Mouse (Mus musculus): ENCODE measurements around the gene Cnih1. TPM values are rescaled to one million over a fixed set of nuclear protein-coding genes. Genes with fewer than 3 reads are reported as not detected.

Gene Cnih1
- polyA plus RNA-seq, 1 experiment from 2014 or later = 178 TPM

GRCm38 (mm10) chr14:46785247-46785646 is 3.0 kb downstream of the Cnih1 start:
- Histone ChIP-seq H3K27me3 (no peaks in the 10 kb centered on the region), H3K4me1 (peaks cover 15% of the 10 kb centered on the region), H3K36me3 (peaks cover 27% of the 10 kb centered on the region), H3K9me3 (no peaks in the 10 kb centered on the region), H3K4me3 (no peak overlapping the region), H3K27ac (replicated peaks) (no peak overlapping the region), H3K4me2 (replicated peaks) (no peak overlapping the region), H3K9ac (replicated peaks) (no peak overlapping the region)
- WGBS = 91% methylated on average over 5 of the region's 5 CpGs
- no peak for ATAC-seq (ENCODE audit: low FRiP score, low read depth)

DNA sequence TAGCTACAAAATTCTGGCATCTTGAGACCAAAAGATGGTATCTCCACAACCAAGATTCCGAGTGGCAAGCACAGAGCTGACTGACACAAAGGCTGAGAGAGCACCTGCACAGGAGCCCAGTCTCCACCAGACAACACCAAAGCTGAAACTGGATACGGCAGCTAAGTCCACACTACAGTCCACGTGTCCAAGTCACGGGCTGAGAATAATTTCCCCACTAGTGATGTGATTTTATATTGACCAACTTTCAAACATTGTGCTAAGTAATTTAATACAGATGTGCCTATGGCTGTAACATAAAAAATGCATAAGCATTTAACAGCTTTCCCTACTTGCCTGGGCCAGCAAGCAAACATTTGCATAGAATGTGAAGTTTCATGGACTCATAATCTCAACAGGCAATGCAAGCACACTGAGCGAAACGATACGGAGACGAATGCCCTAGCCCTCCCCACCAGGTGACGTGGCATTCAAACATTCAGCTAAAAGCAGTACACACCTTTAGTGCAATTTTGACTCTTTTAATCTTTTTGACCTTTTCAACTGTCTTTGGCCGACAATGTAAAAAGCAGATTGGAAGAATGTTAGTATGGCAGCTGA is 4.8 kb downstream of the Cnih1 start:
- ATAC-seq (ENCODE audit: low FRiP score, low read depth) = no peak
- no peaks in the 10 kb centered on the region for H3K27me3 ChIP-seq
- peaks cover 15% of the 10 kb centered on the region for H3K4me1 ChIP-seq
- H3K27ac ChIP-seq (replicated peaks) = no peak overlapping the region
- H3K4me2 ChIP-seq (replicated peaks) = no peak overlapping the region
- no peak overlapping the region for H3K9ac ChIP-seq (replicated peaks)
- WGBS = 90% methylated on average over 10 of the region's 10 CpGs
- H3K4me3 ChIP-seq = no peak overlapping the region
- peaks cover 6% of the 10 kb centered on the region; the same call in 1 of the 2 replicates for H3K9me3 ChIP-seq
- H3K36me3 ChIP-seq = peaks cover 45% of the 10 kb centered on the region

GRCm38 (mm10) chr14:46782187-46782828 is 5.9 kb downstream of the Cnih1 start:
- ATAC-seq (ENCODE audit: low FRiP score, low read depth) = no peak
- 91% methylated on average over 8 of the region's 8 CpGs for WGBS

GRCm38 (mm10) chr14:46781086-46781485 is 7.1 kb downstream of the Cnih1 start:
- Histone ChIP-seq H3K4me2 (replicated peaks) (no peak overlapping the region), H3K4me3 (no peak overlapping the region), H3K9me3 (peaks cover 6% of the 10 kb centered on the region; the same call in 1 of the 2 replicates), H3K9ac (replicated peaks) (no peak overlapping the region), H3K27ac (replicated peaks) (no peak overlapping the region), H3K36me3 (peaks cover 66% of the 10 kb centered on the region), H3K27me3 (no peaks in the 10 kb centered on the region), H3K4me1 (peaks cover 4% of the 10 kb centered on the region)
- WGBS = 98% methylated on average over 7 of the region's 7 CpGs
- ATAC-seq (ENCODE audit: low FRiP score, low read depth) = no peak

More at GRCm38 (mm10) chr14:46782187-46782828, 5.9 kb downstream of the Cnih1 start:
- Histone ChIP-seq H3K27ac (replicated peaks) (no peak overlapping the region), H3K4me2 (replicated peaks) (no peak overlapping the region), H3K4me1 (peaks cover 14% of the 10 kb centered on the region), H3K4me3 (no peak overlapping the region), H3K27me3 (no peaks in the 10 kb centered on the region), H3K9ac (replicated peaks) (no peak overlapping the region), H3K9me3 (peaks cover 6% of the 10 kb centered on the region; the same call in 1 of the 2 replicates), H3K36me3 (peaks cover 54% of the 10 kb centered on the region)

DNA sequence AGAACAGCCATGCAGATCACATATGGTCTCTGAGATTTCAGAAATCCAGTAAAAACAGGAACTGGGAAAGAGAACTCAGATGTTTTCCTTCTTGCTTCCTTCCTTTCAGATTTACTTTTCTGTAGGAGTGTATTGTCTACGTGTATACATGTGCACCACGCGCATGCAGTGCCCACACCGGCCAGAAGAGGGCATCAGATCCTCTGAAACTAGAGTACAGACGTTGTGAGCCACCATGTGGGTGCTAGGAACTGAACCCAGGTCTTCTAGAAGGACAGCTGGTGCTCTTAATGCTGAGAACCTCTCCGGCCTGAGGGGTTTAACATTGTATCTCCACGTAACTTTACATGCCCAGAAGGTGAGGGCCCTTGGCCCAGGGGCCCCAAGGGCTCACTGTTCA is 9.0 kb downstream of the Cnih1 start:
- Histone ChIP-seq H3K4me3 (no peak overlapping the region), H3K4me2 (replicated peaks) (no peak overlapping the region), H3K9me3 (peaks cover 6% of the 10 kb centered on the region; the same call in 1 of the 2 replicates), H3K36me3 (peaks cover 71% of the 10 kb centered on the region), H3K9ac (replicated peaks) (no peak overlapping the region), H3K27ac (replicated peaks) (no peak overlapping the region), H3K4me1 (no peaks in the 10 kb centered on the region), H3K27me3 (no peaks in the 10 kb centered on the region)
- ATAC-seq (ENCODE audit: low FRiP score, low read depth) = no peak
- WGBS = 93% methylated on average over 7 of the region's 7 CpGs

DNA sequence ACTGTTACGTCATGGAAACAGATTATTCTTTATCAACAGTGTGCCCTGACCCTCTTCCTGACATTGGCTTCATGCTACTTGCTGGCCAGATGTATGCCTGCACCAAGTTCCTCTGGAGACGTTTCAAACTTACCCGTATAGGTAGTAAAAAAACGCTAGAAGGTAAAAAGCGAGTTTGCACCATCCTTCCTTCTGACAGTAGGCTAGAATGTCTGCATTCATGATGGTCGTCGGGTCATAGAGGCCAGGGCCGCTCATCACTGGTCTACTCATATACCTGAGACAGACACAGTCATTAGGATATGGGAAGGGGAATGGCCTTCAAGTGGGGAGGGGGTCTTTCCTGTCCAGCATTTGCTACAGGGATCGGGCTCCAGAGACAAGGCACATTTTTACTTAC is 9.5 kb downstream of the Cnih1 start:
- Histone ChIP-seq H3K9ac (replicated peaks) (no peak overlapping the region), H3K9me3 (peaks cover 6% of the 10 kb centered on the region; the same call in 1 of the 2 replicates), H3K27ac (replicated peaks) (no peak overlapping the region), H3K4me3 (no peak overlapping the region), H3K4me2 (replicated peaks) (no peak overlapping the region), H3K36me3 (peaks cover 71% of the 10 kb centered on the region), H3K27me3 (no peaks in the 10 kb centered on the region), H3K4me1 (no peaks in the 10 kb centered on the region)
- WGBS = 95% methylated on average over 9 of the region's 9 CpGs
- ATAC-seq (ENCODE audit: low FRiP score, low read depth) = no peak

DNA sequence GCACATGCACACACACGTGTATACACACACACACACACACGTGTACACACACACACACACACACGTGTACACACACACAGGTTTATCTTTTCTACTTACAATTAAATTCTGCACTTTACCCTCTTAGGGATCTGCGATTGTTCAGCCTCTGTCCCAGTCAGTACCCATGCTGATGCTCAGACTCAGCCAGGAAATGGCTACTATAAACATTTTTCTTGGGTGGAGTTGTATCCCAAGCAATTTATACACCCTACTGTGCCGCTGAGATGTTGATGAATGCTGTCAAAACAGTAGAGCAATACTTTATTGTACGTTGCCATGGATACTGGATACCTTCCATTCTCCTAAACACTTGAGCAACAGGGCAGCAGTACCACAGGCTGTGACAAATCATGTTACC is 18.2 kb downstream of the Cnih1 start:
- Histone ChIP-seq H3K36me3 (peaks cover 66% of the 10 kb centered on the region), H3K4me1 (no peaks in the 10 kb centered on the region), H3K9ac (replicated peaks) (no peak overlapping the region), H3K27me3 (no peaks in the 10 kb centered on the region), H3K4me2 (replicated peaks) (no peak overlapping the region), H3K4me3 (no peak overlapping the region), H3K9me3 (no peaks in the 10 kb centered on the region), H3K27ac (replicated peaks) (no peak overlapping the region)
- 91% methylated on average over 6 of the region's 6 CpGs for WGBS
- no peak for ATAC-seq (ENCODE audit: low FRiP score, low read depth)

- Histone ChIP-seq H3K27ac (replicated peaks) (no peak overlapping the region), H3K9me3 (no peaks in the 10 kb centered on the region), H3K27me3 (no peaks in the 10 kb centered on the region), H3K4me2 (replicated peaks) (no peak overlapping the region), H3K36me3 (peaks cover 45% of the 10 kb centered on the region), H3K4me3 (no peak overlapping the region), H3K9ac (replicated peaks) (no peak overlapping the region), H3K4me1 (0 out of 2 replicates have a peak, but pooled peaks cover under 1% of the 10 kb centered on the region)
- WGBS = 89% methylated on average over 12 of the region's 12 CpGs
- no peak for ATAC-seq (ENCODE audit: low FRiP score, low read depth)
These were observed 21.1 kb downstream of the Cnih1 start for GRCm38 (mm10) chr14:46767116-46767515.

GRCm38 (mm10) chr14:46761186-46761585 is 27.0 kb downstream of the Cnih1 start:
- H3K9me3 ChIP-seq = no peaks in the 10 kb centered on the region
- ATAC-seq (ENCODE audit: low FRiP score, low read depth) = no peak

GRCm38 (mm10) chr14:46760355-46761029 is 27.7 kb downstream of the Cnih1 start, which contains the start of gene Cdkn3:
Gene Cdkn3, plus strand, starts transcription at chr14:46760541.
- under 1% methylated on average over 54 of the region's 54 CpGs for WGBS

More at GRCm38 (mm10) chr14:46761186-46761585, 27.0 kb downstream of the Cnih1 start:
- Histone ChIP-seq H3K27me3 (no peaks in the 10 kb centered on the region), H3K36me3 (peaks cover 4% of the 10 kb centered on the region; the same call in 1 of the 2 replicates), H3K4me2 (replicated peaks) (peak overlapping the region; percentile 67), H3K4me1 (peaks cover 13% of the 10 kb centered on the region), H3K27ac (replicated peaks) (no peak overlapping the region), H3K4me3 (peak overlapping the region; percentile 78), H3K9ac (replicated peaks) (peak overlapping the region; percentile 76)
- 52% methylated on average over 6 of the region's 6 CpGs for WGBS

DNA sequence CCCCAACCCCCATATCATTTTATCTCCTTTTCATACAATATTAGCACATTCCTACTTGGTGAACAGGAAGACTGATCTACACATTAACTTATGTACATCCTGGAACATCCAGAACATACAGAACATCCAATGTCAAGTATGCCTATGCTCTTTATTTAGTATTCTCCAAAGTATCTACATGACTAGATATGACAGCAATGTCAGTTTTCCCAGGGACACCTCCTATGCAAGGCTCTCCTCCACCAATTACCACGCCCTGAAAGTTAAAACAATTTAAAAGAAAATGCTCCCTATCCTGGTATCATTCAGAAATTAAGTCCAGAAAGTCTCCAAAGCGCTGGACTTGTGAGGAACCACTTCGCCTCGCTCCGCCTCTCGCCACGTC is 28.2 kb downstream of the Cnih1 start:
- peak overlapping the region; percentile 67 for H3K4me2 ChIP-seq (replicated peaks)
- ATAC-seq (ENCODE audit: low FRiP score, low read depth) = 0 out of 2 replicates have a peak, but pooled peaks have one; percentile 16
- H3K27me3 ChIP-seq = no peaks in the 10 kb centered on the region
- no peak overlapping the region for H3K27ac ChIP-seq (replicated peaks)
- no peak overlapping the region for H3K9ac ChIP-seq (replicated peaks)
- peaks cover 4% of the 10 kb centered on the region; the same call in 1 of the 2 replicates for H3K36me3 ChIP-seq
- H3K4me1 ChIP-seq = peaks cover 13% of the 10 kb centered on the region
- 3% methylated on average over 7 of the region's 7 CpGs for WGBS
- H3K9me3 ChIP-seq = no peaks in the 10 kb centered on the region
- peak overlapping the region; percentile 78 for H3K4me3 ChIP-seq

More at GRCm38 (mm10) chr14:46760355-46761029, 27.7 kb downstream of the Cnih1 start, which contains the start of gene Cdkn3:
- H3K27me3 ChIP-seq = no peaks in the 10 kb centered on the region
- peaks cover 4% of the 10 kb centered on the region; the same call in 1 of the 2 replicates for H3K36me3 ChIP-seq
- peak within 1 kb of the TSS; percentile 76 for H3K9ac ChIP-seq (replicated peaks)
- no peaks in the 10 kb centered on the region for H3K9me3 ChIP-seq
- H3K4me1 ChIP-seq = peaks cover 13% of the 10 kb centered on the region
- peak within 1 kb of the TSS; percentile 78 for H3K4me3 ChIP-seq
- ATAC-seq (ENCODE audit: low FRiP score, low read depth) = peak; percentile 100
- H3K4me2 ChIP-seq (replicated peaks) = peak within 1 kb of the TSS; percentile 67
- no peak within 1 kb of the TSS for H3K27ac ChIP-seq (replicated peaks)

GRCm38 (mm10) chr14:46757736-46758135 is 30.5 kb downstream of the Cnih1 start:
- no peak for ATAC-seq (ENCODE audit: low FRiP score, low read depth)
- H3K27me3 ChIP-seq = no peaks in the 10 kb centered on the region

More at GRCm38 (mm10) chr14:46757736-46758135, 30.5 kb downstream of the Cnih1 start:
- H3K4me2 ChIP-seq (replicated peaks) = no peak overlapping the region
- no peak overlapping the region for H3K4me3 ChIP-seq
- H3K36me3 ChIP-seq = no peaks in the 10 kb centered on the region
- H3K27ac ChIP-seq (replicated peaks) = no peak overlapping the region
- WGBS = 74% methylated on average over 9 of the region's 9 CpGs
- H3K9ac ChIP-seq (replicated peaks) = no peak overlapping the region
- no peaks in the 10 kb centered on the region for H3K9me3 ChIP-seq
- peaks cover 13% of the 10 kb centered on the region for H3K4me1 ChIP-seq
